Mouse (Mus musculus) heart, adult 2 months (tissue): ENCODE measurements around the gene Snrnp35.

Experiments used
- CTCF ChIP-seq: fragments of 200-600 bp; IDR thresholded peaks from 2 replicates; pipeline ENCODE4 v1.8.1; 2022; ENCODE audit warnings: antibody characterized with exemption, mild to moderate bottlenecking, moderate library complexity
- EP300 ChIP-seq: fragments of 200-500 bp; IDR thresholded peaks from 2 replicates; pipeline ENCODE4 v1.6.1; 2011; ENCODE audit warnings: low read depth, low read length, control low read depth; ENCODE audit not compliant: insufficient read depth
- POLR2A ChIP-seq: fragments of 200-500 bp; IDR thresholded peaks from 2 replicates; pipeline ENCODE4 v1.6.1; 2011; ENCODE audit warnings: mild to moderate bottlenecking, low read depth, low read length, control low read depth; ENCODE audit not compliant: insufficient read depth

GRCm38 (mm10) chr5:124523032-124523431 lies 40.1 kb downstream of the Snrnp35 start:
- TF ChIP-seq POLR2A: no peak
- TF ChIP-seq CTCF: peak; percentile 55
- no peak for TF ChIP-seq EP300
